Mouse (Mus musculus) lung, postnatal 10 days (tissue): ENCODE data around the gene Cyp2c54.
"Not testable (repeated sequence)": the region's sequence is repeated elsewhere in the genome, so short reads cannot be mapped to it uniquely, and the experiment has no call there.

Source experiments
- DNase-seq: peaks from one replicate; pipeline ENCODE4 v3.0.0; 2021

Gene Cyp2c54

GRCm38 (mm10) chr19:40073701-40074100 lies at the start of gene Cyp2c54:
TSS of gene Cyp2c54 (minus strand) at chr19:40073827.
- no peak for DNase-seq

DNA sequence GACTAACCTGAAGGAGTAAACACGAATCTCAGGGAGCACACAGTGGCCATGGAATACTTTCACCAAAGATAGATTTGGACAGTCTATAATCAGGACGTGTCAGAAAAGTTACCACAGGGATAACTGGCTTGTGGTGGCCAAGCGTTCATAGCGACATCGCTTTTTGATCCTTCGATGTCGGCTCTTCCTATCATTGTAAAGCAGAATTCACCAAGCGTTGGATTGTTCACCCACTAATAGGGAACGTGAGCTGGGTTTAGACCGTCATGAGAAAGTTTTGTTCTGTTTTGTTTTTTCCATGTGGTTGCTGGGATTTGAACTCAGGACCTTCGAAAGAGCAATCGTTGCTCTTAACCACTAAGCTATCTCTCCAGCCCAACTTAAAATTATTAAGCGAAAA lies 46.0 kb upstream of the Cyp2c54 start:
- DNase-seq = not testable (repeated sequence)

DNA sequence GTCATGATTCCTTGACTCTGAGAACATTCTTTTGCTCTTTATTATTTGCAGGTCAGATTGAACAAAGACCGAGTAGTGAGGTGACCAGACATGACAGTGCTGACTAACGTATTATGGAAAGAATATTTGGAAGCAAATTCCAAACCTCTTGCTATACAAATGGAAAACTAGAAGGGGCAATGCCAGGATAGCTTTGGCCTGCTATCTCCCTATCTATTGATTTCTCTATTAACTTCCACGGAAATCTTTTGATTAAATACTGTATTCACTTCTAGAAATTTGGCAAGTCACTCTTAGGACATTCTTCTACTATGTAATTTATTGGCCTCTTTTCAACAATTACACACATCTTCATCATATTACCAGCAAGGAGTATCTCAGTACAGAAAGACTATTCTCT lies 17.5 kb upstream of the Cyp2c54 start:
- DNase-seq = no peak

GRCm38 (mm10) chr19:40089421-40089820 lies 15.8 kb upstream of the Cyp2c54 start, which contains the start of gene Cyp2c50:
TSS of gene Cyp2c50 (plus strand) at chr19:40089688.
- DNase-seq = not testable (repeated sequence)

DNA sequence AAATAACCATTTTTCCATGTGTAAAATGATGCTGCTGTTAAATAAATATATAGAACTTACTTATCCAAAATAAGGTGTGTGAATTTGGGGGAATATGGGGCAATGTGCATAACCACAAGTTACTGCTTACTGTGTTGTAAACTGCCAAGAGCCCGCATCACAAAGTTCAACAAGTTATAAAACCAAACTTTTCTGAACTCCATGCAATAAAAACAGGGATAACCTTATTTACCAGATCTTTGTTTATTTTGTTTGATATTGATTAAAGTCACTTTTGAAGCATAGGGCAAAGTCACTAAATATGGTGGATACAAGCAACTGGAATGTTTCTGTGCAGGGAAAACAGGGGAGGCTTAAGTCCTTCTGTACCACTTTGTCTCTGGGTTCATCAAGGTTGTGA lies 14.8 kb upstream of the Cyp2c54 start:
- no peak for DNase-seq

DNA sequence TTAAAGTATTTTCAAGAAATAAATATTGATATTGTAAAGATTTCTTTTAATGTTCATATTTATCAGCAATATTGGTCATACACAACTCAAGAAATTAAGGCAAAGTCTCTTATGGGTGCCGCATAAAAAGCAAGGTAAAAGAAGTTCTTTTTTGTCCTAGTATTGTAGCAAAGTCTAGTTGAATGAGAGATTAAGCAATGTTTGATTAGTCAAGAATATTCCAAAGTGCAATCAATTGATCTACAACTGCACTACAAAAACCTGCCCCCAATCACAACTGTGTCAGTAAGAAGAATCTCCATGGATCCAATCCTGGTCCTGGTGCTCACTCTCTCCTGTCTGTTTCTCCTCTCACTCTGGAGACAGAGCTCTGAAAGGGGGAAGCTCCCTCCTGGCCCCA lies 81.5 kb downstream of the Cyp2c54 start, which contains the start of gene Cyp2c37:
TSS of gene Cyp2c37 (plus strand) at position 285 of the 400 bp plus-strand sequence.
- not testable (repeated sequence) for DNase-seq

- no peak for DNase-seq
Measured at GRCm38 (mm10) chr19:39989471-39989870, 84.2 kb downstream of the Cyp2c54 start.
